Mouse (Mus musculus) c-Kit-negative CD71-positive TER-119-positive erythroid progenitor cells, embryonic 14.5 days (primary cell): ENCODE data around the gene Defb6.

Experiments used
- DNase-seq: peaks from one replicate; pipeline ENCODE4 v3.0.0-alpha.2; 2013; ENCODE audit warnings: low read depth, low spot score

The Defb6 gene

GRCm38 (mm10) chr8:19225161-19225560 lies at the start of gene Defb6:
Gene Defb6, plus strand, starts transcription at chr8:19225478.
- no peak for DNase-seq

DNA sequence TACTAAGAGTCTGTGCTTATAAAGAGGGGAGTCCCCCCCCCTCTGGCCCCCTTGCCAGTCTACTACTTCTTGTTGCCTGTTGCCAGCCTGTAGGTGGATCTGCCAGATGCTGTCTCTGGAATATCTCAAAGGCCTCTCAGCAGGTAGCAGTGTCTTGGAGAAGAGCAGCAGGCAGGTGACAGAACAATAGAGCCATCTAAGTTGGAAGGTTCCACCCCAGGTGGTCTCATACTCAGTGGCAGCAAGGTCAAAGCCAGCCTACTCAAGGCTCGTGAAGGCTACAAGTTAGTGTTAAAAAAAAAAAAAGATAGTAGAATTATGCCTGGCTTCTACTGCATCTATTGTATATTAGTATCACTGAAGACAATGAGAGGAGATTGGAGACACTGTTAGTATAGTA lies 12.8 kb downstream of the Defb6 start:
- DNase-seq: no peak

DNA sequence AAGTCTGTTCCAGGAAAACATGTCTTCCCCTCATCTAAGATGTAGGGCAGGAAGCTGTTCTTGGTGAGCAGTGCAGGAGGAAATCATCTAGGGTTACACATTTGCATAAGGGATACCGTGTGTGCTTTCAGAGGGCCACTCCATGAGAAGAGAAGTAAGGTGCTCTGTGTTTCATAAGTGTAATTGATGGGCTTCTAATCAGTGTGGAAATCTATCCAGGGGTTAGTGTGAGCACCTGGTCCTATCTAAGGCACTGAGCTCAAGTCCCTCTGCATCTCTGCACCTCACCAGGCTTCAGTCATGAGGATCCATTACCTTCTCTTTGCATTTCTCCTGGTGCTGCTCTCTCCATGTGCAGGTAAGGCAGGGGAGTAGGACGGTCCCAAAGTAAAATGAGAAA lies 14.3 kb downstream of the Defb6 start, which contains the start of gene Defb46:
Gene Defb46 (plus strand): TSS at position 301 of the 400 bp plus-strand sequence.
- DNase-seq: no peak

GRCm38 (mm10) chr8:19247280-19247679 lies 22.0 kb downstream of the Defb6 start, which contains the start of gene Defb5:
Gene Defb5, plus strand, starts transcription at chr8:19247580.
- no peak for DNase-seq

DNA sequence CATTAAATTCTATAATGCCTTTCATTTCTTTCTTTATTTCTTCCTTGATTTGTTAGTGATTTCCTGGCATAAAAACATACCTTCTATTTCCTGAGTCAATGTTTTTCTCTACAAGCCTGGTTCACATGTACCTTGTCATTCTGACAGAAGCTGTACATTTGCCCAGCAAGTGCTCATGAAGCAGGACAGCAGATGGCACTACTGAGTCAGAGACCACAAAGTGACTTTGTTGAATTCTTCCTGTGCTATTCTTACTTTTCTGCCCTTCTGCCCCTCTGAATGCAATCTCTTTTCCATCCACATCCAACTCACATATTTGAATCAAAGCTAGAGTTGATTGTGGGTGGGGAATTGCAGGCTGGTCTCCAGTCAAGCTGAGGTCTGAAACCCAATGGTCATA lies 32.9 kb downstream of the Defb6 start:
- DNase-seq: no peak

DNA sequence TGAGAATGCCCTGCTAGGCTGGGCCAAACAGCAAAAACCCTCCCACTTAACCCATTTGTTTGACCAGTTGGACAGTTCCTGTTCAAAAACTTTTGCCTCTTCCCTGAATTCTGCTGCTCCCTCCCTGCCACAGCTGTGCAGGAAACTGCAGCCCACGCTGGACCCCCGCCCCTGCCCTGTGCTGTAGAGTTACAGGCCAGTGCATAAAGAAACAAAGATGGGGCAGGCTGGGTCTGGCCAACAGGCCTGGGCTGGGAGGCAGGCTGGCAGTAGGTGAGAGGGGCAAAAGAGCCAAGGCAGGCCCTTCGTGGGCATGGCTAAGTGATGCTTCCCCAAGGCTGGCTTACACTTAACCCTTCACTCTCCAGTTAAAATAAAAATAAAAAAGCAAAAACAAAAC lies 34.4 kb downstream of the Defb6 start:
- DNase-seq: no peak
